Mouse (Mus musculus) brain, embryonic 14.5 days (tissue): ENCODE results near the gene Tulp1.

Experiments used
- CTCF ChIP-seq: fragments of 200-500 bp; IDR thresholded peaks from 2 replicates; pipeline ENCODE4 v1.5.1; 2012; ENCODE audit warnings: inconsistent platforms, mild to moderate bottlenecking, moderate library complexity, borderline replicate concordance; ENCODE audit not compliant: insufficient read depth, insufficient read length; ENCODE audit errors: extremely low read depth
- POLR2A ChIP-seq: fragments of 200-500 bp; IDR thresholded peaks from 2 replicates; pipeline ENCODE4 v1.6.1; 2012; ENCODE audit warnings: mild to moderate bottlenecking, inconsistent platforms, borderline replicate concordance; ENCODE audit not compliant: poor library complexity, insufficient read depth, insufficient read length, severe bottlenecking; ENCODE audit errors: extremely low read depth

DNA sequence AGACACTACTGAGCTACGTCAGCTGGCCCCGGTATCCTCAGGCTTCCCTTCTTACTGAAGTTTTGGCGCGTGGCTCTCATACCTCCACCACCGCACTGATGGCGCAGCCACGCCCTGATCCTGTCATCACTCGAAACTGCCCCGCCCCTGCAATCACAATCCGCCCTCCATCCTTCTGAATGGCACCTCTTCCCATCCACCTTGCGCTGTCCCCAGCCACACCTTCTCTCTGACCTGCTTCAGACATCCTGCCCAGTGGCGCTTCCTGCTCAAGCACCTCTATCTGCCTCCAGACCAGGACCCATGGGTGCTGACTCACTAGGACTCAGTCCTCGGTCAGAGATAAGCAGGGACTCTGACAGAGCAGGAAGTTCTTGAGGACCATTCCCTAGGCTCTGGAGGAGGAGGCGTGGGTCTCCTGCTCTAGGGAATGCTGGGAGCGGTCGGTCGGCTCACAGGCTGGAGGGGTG is 10.6 kb upstream of the Tulp1 start:
- no peak for TF ChIP-seq CTCF
- TF ChIP-seq POLR2A, result no peak
